Mouse (Mus musculus) olfactory bulb, adult 2 months (tissue): Measurements from ENCODE around the gene St5.

Source experiments
- CTCF ChIP-seq: fragments of 200-500 bp; IDR thresholded peaks from 2 replicates; pipeline ENCODE4 v1.5.1; 2012; ENCODE audit warnings: low read depth, mild to moderate bottlenecking, low read length, moderate library complexity; ENCODE audit not compliant: insufficient read depth
- POLR2A ChIP-seq: fragments of 200-500 bp; IDR thresholded peaks from 2 replicates; pipeline ENCODE4 v1.6.1; 2012; ENCODE audit warnings: mild to moderate bottlenecking, low read depth, low read length, moderate library complexity; ENCODE audit not compliant: insufficient read depth

DNA sequence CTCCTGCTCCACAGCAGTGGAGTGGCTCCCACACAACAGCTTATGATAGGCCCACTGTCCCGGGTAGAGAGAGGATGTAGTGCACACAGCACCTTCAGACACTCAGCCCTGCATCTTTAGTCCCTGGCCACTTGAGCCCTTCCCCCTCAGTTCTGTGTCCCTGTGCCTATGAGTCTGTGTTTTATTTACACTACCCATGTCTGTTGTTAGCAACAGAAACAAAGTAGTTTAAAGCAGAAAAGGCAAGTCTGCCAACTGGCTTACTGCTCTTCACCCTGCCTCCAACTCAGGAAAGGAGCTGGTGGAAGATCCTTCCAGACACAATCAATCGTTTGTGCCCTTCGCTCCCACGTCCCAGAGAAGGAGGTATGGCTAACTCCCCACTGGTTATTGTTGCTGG is 111.2 kb downstream of the St5 start:
- TF ChIP-seq CTCF: no peak
- no peak for TF ChIP-seq POLR2A
